Mouse (Mus musculus): ENCODE data around the gene Usp32.

The Usp32 gene

DNA sequence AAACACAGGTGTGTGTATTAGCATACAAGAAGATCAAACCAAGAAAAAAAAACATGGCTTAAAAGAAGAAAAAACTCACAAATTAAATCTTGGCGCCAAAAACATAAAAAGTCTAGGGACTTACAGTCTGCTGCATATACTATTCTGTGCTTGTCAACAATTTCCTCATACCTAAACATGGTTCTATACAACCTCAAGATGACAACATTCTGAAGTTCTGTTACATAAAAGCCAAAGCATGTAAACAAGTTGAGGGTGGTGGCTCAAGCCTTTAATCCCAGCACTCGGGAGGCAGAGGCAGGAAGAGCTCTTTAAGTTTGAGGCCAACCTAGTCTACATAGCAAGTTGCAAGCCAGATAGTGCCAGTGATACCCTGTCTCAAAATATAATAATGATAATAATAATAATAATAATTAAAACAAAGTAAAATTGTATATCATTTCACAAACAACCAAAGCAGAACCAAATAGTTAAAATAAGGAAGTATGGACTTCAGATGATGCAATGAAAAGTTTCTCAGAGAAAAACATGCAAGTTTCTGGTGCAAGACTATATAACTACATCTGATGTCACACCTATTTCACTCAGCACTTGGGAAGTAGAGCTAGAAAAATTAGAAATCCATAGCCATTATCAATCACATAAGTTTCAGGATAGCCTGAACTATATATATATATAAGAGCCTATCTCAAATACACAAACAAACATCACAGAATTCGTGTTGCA is 16.5 kb downstream of the Usp32 start:
- no peak for DNase-seq (ENCODE audit: low spot score)

DNA sequence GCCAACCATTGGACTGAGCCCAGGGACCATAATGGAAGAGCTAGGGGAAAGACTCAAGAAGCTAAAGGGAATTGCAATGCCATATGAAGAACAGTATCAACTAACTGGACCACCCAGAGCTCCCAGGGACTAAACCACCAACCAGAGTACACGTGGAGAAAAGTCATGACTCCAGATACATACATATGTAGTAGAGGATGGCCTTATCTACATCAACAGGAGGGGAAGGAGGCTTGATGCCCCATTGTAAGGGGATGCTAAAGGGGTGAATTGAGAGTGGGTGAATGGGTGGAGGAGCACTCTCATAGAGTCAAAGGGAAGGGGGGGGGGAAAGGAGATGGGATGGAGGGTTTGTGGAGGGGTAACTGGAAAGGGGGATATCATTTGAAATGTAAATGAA is 17.9 kb downstream of the Usp32 start:
- DNase-seq (ENCODE audit: low spot score), result no peak

DNA sequence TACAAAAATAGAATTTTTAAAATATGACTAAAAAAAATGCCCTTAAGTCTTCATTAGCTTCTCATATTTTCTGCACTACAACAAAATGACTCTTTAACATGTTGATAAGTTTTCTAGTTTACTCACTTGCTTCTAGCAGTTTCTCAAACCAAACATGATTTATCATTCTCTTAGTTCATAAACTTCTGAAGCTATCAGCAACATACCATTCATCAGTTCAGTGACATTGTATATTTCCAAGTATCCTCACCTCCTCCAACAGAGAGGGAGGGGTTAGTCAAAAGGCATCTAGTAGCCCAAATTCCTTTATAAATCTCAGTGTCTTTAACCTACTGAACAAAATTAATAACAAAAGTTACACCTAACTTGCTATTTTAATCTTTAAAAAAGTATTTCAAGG is 22.8 kb downstream of the Usp32 start:
- no peak for DNase-seq (ENCODE audit: low spot score)

DNA sequence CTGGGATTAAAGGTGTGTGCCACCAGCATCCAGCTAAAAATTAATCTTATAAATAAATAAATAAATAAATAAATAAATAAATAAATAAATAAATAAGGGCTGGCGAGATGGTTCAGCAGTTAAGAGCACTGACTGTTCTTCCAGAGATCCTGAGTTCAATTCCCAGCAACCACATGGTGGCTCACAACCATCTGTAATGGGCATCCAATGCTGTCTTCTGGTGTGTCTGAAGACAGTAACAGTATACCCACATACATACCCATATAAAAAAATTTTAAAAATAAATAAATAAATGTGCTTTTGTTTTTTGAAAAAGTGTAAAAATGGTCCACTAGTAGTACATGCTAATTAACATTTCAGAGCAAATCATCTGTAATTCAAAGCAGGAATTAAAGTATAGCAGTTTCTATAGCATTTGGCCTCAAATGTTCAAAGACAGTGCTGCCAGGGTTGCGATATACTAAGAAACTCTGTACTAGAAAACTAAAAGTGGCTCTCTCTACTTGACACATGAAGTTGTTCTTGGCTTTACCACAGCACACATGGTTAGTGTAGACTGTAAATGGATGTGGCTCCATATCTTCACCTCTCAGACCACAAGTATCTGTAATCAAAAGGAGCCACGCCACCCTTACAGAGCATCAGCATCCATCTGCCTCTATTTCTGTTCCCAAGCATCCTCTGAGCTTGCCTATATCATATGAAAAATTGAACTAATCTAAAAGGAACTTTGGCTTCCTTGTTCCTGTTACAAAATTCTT is 23.7 kb downstream of the Usp32 start:
- DNase-seq (ENCODE audit: low spot score), result no peak

DNA sequence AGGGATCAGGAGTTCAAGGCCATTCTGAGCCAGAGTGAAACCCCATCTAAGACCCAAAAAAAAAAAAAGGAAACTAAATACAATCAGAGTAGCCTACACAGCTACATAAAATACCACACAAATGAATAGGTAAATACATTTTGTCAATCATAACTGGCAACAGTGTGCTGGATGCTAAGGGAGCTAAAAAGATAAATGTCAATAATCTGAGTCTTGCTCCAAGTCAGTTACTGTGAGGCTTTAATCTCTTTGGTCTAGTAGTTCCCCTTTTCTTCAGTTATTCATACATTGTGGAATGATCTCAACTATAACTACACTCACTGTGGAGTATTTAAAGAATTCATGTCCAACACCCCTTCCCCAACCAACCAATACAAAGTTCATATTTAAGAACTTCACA is 30.0 kb downstream of the Usp32 start:
- no peak for DNase-seq (ENCODE audit: low spot score)

DNA sequence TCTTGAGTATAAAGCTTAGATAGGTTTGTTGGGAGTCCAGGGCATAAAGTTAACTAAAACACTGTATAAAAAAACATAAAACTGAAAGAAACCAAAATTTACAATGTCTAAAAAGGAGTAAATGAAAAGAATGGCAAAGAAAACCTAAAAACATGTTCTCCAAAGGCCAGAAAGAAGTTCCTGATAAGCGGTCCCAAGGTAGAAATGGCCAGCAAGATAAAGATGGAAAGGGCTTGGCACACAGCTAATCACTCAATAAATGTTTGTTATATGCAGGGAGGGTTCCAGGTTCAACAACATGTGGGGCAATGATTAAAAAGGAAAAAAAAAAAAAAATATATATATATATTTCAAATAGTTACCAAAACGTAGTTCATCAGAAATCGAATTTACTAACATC is 32.7 kb downstream of the Usp32 start:
- no peak for DNase-seq (ENCODE audit: low spot score)

DNA sequence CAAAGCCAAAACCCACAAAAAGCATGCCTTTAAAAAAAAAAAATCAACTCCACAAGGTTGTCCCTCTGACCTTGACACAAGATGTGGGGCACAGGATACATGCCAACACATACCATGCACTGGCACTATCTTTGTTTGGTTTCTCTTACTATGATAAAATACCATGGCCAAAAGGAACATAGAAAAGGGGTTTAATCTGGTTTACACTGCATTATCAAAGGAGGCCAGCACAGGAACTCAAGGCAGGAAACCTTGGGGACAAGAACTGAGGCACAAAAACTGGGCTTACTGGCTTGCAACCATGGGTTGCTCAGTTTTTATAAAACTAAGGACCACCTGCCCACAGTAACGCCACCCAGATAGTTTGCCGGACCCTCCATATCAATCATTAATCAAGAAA is 34.1 kb downstream of the Usp32 start:
- no peak for DNase-seq (ENCODE audit: low spot score)

DNA sequence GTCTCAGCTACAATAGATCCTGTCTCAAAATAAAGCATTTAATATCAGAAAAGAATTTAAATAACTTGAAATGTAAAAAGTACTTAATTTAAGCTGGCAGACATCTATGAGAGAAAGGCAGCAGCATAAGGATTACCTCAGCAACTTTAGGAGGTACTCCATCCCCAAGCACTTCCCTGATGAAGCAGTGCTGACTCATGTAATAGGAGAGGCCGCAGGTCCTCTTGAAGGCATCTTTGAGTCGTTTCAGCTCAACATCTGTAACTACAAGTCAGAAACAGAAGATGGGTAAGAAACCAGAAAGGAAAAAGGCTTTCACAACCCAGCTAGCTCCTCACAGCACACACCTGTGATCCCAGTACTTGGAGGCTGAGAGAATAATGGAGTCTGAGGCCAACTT is 36.2 kb downstream of the Usp32 start:
- DNase-seq (ENCODE audit: low spot score), result no peak

DNA sequence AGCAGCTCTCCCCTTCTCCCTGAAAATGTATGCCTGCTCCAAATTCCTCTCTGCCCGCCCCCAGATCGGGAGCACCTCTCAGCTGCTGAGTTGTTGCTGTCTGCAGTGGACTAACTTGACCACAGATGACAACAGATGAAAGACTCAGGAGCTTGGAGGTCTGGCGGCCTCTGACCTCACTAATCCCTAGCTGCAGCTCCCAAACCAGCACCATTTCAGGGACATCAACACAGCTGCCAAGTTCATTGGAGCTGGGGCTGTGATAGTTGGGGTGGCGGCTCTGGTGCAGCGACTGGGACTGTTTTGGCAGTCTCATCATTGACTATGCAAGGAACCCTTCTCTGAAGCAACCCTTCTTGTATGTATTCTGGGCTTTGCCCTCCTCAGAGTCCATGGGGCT is 44.8 kb downstream of the Usp32 start:
- DNase-seq (ENCODE audit: low spot score), result no peak

DNA sequence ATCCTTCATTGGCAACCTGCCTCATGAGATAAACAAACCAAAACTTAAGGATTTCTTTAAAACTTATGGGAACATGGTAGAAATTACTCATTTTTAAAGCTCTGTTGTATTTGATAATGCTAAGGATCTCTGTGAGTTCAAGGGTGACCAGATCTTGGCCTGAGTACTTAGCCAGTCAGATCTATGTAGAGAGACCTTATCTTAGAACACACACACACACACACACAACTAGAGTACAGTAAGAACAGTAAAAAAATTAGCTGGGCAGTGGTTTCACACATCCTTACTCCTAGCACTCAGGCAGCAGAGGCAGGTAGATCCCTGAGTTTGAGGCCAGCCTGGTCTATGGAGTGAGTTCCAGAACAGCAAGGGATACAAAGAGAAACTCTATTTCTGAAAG is 53.7 kb downstream of the Usp32 start:
- no peak for DNase-seq (ENCODE audit: low spot score)

DNA sequence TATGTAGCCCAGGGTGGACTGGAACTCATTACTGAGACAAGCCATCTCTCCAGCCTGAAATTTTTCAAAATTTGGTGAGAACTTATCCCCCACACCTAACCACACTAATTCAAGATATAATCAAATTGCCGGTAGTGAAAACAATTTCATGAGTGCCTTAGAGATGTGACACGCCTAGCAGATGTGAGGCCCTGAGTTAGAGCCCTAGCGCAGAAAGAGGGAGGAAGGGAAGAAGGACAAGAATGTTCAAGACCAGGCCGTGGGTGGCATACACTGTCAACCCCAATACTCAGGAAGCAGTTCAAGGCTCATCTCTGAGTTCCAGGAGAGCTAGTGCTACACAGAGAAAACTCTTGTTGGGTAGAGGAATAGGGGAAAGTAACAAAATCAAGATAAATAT is 72.1 kb downstream of the Usp32 start:
- DNase-seq (ENCODE audit: low spot score), result no peak

DNA sequence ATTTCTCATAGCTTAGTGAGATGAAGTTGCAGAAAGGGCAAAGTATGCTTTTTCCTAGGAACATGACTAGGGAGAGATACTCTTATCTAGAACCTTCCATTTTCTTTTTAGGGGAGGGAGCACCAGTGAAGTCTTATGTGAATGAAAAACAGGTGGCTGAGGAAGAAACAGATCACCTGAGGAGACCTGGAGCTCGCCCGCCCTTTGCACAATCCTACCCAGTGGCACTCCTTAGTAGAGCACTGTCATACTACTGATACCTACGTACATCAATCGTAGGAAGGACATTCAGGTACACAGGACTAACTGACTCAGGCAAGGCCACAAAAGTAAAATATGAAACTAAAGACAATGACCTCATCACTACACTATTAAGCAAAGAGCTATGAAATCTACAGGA is 81.4 kb downstream of the Usp32 start:
- no peak for DNase-seq (ENCODE audit: low spot score)

DNA sequence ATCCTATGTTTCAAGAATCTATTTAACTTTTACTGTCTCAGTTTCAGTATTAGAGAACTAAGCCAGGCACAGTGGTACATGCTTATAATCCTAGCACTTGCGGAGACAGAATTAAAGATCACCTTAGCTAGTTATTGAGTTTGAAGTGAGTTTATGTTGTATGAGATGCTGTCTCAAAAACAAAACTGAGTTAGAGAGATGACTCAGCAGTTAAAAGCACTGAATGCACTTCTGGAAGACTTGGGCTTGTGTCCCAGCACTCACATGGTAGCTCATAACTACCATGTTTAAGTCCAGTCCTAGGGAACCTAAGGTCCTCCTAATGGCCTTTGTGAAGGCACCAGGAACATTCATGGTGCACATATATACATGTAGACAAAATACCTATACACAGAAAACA is 82.4 kb downstream of the Usp32 start:
- DNase-seq (ENCODE audit: low spot score), result no peak

DNA sequence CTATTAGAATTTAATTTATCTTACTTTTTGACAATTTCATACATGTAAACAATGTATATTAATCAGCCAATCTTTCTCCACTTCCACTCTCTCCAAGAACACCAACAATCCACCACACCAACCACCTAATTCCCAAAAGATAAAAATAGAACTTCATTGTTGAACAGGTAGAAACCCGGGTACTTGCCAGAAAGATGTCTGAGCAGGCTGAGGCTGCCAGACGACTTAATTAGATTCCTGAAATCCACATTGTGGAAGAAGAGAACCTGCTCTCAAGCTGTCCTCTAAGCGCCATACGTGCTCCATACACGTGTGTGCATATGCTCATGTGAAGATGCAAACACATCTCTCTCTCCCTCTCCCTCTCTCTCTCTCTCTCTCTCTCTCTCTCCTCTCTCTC is 83.1 kb downstream of the Usp32 start:
- no peak for DNase-seq (ENCODE audit: low spot score)

DNA sequence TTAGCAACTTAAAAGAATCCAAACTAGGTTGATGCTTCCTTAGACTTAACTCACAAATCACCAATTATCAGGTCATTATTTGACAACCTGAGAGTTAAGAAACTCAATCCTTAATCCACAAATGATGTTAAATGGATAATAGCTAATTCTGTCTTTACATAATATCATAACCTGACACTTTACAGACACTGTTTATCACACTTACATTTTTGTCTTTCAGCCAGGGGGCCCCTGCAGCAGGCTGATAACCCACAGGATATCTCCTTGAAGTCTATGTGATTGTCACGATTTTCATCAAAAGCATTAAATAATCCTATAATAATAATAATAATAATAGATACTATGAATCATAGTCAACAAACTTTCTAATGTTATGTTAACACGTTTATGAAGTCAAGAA is 84.4 kb downstream of the Usp32 start:
- DNase-seq (ENCODE audit: low spot score), result no peak

DNA sequence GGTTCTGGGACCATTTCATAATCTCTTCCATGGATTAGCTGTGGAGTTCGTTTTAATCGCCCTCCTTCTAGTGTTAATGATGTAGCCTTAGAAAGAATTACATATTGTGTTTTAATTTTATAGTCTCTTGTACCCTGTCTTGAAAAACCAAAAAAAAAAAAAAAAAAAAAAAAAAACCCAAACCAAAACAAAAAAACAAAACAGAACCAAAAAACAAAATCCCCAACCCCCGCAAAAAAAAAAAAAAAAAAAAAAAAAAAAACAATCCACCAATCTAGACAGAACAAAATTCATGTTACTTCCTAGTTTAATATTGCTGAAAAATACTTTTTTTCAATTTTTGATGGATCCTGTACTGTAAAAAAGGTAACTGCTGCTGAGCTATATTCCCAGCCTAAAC is 100.7 kb downstream of the Usp32 start:
- DNase-seq (ENCODE audit: low spot score), result no peak

DNA sequence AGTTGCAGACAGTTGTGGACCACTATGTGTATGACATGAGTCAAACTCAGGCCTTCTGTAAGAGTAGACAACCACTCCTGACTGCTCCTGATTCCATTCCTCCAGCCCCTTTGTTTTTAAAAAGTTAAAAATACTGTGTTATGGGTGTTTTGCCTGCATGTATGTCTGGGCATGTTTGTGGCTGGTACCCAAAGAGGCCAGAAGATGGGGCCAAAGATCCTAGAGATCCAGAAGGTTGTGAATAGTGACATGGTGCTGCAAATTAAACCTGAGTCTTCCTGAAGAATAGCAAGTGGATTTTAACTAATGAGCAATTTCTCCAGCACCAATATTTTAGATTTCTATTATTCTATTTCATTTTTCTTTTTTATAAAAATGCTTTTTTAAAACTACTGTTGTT is 126.8 kb downstream of the Usp32 start:
- DNase-seq (ENCODE audit: low spot score), result no peak

DNA sequence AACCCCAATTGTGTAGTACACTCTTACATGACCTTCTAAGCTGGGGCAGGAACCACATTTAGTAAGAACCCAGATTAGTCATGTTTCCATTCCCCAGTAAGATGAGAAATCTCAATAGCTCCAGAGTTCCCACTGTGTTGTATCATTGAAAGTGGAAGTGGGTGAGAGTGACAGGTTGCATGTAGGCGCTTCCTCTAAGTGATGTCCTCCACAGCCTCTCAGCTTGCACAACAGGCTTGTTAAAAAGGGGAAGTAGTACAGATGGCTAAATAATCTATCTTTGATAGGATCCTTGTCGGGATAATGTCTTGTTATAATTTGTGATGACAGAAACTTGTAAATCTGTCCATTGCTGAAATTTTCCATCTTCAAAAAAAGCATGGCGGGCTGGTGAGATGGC is 136.4 kb downstream of the Usp32 start:
- no peak for DNase-seq (ENCODE audit: low spot score)

DNA sequence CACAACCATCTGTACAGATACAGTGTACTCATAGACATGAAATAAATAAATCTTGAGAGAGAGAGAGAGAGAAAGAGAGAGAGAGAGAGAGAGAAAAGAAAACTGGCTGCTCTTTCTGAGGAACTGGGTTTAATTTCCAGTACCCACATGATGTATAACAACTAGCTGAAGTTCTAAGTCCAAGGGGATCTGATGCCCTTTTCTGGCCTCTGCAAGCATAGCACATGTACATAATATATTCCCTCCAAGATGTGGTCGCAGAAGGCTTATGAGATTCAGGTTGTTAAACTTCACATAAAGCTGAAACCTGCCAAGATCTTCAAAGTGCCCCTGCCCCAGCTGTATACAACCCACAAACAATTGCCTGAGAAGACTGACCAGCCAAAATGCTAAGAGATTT is 144.7 kb downstream of the Usp32 start:
- no peak for DNase-seq (ENCODE audit: low spot score)

DNA sequence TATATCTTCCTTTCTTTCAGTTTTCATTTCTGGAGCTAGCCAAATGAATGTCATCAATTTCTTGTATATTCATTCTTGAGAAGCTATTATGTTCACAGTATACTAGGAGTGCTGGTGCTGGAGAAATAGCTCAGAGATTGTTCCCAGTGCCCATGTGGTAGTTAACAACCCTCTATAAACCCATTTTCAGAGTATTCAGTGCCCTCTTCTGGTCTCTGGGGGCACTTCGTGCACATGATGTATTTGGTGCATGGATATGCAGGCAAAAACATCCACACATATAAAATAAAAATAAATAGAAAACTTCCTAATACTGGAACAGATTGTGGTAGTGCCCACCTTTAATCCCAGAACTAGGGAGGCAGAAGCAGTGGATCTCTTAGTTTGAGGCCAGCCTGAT is 147.0 kb downstream of the Usp32 start:
- DNase-seq (ENCODE audit: low spot score), result no peak

DNA sequence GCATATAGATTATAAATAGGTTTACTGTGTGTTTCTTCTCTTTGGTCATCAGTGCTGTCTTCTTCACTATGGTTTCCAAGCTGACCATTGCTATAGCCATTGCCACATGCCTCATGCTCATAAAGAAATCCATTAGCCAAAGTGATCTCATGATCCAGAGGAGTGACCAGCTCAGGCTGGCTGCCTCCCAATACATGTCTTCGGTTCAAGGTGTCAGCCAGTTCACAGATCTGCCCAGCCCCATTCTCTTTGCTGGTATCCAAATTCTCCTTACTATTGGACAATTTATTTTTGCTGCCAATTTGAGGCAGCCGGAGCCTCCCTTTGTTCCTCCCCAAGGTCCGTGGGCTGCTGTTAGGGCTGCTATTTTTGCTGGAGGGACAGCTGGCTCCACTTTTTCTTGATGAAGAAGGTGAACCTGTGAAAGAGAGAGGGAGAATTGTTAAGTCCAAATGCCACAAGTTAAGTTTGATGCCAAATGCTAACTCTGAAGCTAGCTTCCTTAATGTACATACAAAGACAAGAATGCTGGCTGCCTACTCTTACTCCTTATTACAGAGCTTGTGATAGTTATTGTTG is 151.5 kb downstream of the Usp32 start:
- DNase-seq (ENCODE audit: low spot score), result no peak

DNA sequence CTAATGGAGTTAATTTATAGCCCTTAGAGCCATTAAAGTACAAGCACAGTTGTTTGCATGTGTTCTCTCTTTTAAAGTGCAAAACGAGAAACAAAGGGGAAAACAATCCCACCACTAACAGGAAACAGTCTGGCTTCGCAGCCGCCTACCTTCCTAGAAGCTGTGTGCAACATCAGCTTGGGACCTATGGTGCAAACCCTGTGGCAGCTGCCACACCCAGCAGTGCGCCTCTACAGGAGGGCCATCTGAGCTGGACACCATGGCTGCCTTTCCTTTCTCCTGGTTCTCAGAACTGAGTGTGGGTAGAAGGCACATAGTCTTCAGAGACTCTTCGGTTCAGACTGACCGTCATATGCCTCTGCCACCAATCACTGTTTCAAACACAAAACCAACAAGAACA is 154.5 kb downstream of the Usp32 start:
- no peak for DNase-seq (ENCODE audit: low spot score)

DNA sequence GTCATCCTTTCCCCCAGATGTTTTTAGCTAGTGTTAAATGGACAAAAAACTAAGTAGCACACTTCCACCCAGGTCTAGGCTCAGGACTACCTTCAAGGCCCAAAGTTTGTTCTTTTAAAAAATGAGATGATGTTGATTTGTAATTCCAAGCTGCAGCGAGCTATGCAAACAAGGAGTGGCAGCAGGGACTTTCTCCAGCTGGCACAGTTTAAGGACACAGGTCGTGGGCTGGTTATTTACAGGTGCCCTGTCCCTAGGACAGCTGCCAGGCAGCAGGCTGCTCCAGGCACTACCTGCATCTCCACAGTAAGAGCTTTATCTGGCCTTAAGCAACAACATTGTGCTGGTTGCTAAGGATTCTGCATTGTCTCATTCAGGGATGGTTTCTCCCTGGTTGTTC is 159.3 kb downstream of the Usp32 start:
- DNase-seq (ENCODE audit: low spot score), result no peak

DNA sequence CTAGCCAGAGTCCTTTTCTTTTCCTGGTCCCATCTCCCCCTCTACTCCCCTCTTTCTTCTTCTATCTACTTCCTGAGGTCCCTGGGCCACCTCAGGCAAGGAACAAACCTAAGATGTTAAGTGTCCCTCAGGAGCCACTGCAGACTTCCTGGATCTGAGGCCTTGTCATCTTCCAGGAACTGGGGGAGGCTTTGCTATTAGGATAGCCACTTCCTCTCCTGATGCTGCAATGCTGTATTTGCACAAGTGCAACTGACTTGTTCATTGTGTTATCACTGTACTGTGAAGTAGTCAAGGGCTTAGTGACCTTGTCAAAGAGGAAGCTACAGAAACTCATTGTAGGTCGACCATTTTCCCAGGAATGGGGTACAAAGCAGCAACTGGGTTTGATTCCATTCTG is 160.6 kb downstream of the Usp32 start:
- DNase-seq (ENCODE audit: low spot score), result no peak

All from MN1 (cell line).